Mouse (Mus musculus) ES-E14 (cell line): ENCODE data around the gene Unc13c.

ENCODE experiments used
- CHD2 ChIP-seq: IDR thresholded peaks from 2 replicates; pipeline ENCODE4 v1.6.1; 2014; ENCODE audit warnings: mild to moderate bottlenecking, low read depth, low read length, inconsistent platforms
- MAFK ChIP-seq: IDR thresholded peaks from 2 replicates; pipeline ENCODE4 v1.6.1; 2014; ENCODE audit warnings: mild to moderate bottlenecking, low read depth, low read length, inconsistent platforms; ENCODE audit not compliant: insufficient read depth

- TF ChIP-seq MAFK (no peak), CHD2 (no peak)
Observed at GRCm38 (mm10) chr9:73968641-73969121, at the start of gene Unc13c.
